Mouse (Mus musculus) liver, adult 2 months (tissue): ENCODE measurements around the gene Sult4a1. TPM values are rescaled to one million over a fixed set of nuclear protein-coding genes. Genes with fewer than 3 reads are reported as not detected.

Experiments used
- DNase-seq: peaks from one replicate; pipeline ENCODE4 v3.0.0-alpha.2; 2011; ENCODE audit warnings: low read depth, low spot score; ENCODE audit errors: extremely low read depth
- H3K27ac ChIP-seq: fragments of 200-500 bp; replicated peaks from 2 replicates; pipeline ENCODE4 v1.5.1; 2012; ENCODE audit warnings: low read depth, mild to moderate bottlenecking, control low read depth, inconsistent platforms, low read length; ENCODE audit not compliant: insufficient read depth
- H3K27me3 ChIP-seq: fragments of 200-500 bp; 2 replicates; pipeline ENCODE4 v1.6.1; 2012; ENCODE audit warnings: mild to moderate bottlenecking, moderate library complexity, low read length, inconsistent platforms; ENCODE audit not compliant: control insufficient read depth, insufficient read depth
- H3K36me3 ChIP-seq: fragments of 200-500 bp; 2 replicates; pipeline ENCODE4 v1.6.1; 2012; ENCODE audit warnings: low read length, inconsistent platforms; ENCODE audit not compliant: control insufficient read depth, insufficient read depth
- H3K4me1 ChIP-seq: fragments of 200-500 bp; 2 replicates; pipeline ENCODE4 v1.6.1; 2011; ENCODE audit warnings: low read length; ENCODE audit not compliant: control insufficient read depth, insufficient read depth
- H3K4me3 ChIP-seq: fragments of 200-500 bp; 2 replicates; pipeline ENCODE4 v1.5.1; 2011; ENCODE audit warnings: low read depth, mild to moderate bottlenecking, control low read depth, low read length, moderate library complexity; ENCODE audit not compliant: insufficient read depth
- H3K79me2 ChIP-seq: fragments of 200-500 bp; 2 replicates; pipeline ENCODE4 v1.6.1; 2012; ENCODE audit warnings: inconsistent platforms, mild to moderate bottlenecking, low read length, moderate library complexity; ENCODE audit not compliant: control insufficient read depth, insufficient read depth
- H3K9ac ChIP-seq: fragments of 200-500 bp; 2 replicates; pipeline ENCODE4 v1.6.1; 2012; ENCODE audit warnings: low read depth, mild to moderate bottlenecking, control low read depth, inconsistent platforms, low read length
- CTCF ChIP-seq: fragments of 200-500 bp; IDR thresholded peaks from 2 replicates; pipeline ENCODE4 v1.5.1; 2011; ENCODE audit warnings: low read depth, low read length, control low read depth
- POLR2A ChIP-seq: fragments of 200-500 bp; IDR thresholded peaks from 2 replicates; pipeline ENCODE4 v1.6.1; 2011; ENCODE audit warnings: low read length, control low read depth; ENCODE audit not compliant: insufficient read depth; ENCODE audit errors: extremely low read depth
- WGBS: fragments of 180-500 bp; shearing (Covaris S2); methylation state at CpG from one replicate; pipeline ENCODE4 v1.1.7; 2018; 5-methylcytosine and 5-hydroxymethylcytosine counted together
- polyA plus RNA-seq: library from polyadenylated mRNA; depleted of rRNA; stranded (reverse); fragments of >200 nt; gene quantifications from 2 replicates; pipeline ENCODE4 v1.2.3, GENCODE M21; 2012
- total RNA-seq: library from RNA; depleted of rRNA; stranded (reverse); fragments of >200 nt; gene quantifications from 2 replicates; pipeline ENCODE4 v1.2.3, GENCODE M21; 2014

Gene Sult4a1
- total and polyA plus RNA-seq, 2 experiments = not detected

- H3K36me3 ChIP-seq = no peaks in the 10 kb centered on the region
- no peak overlapping the region for H3K9ac ChIP-seq
- no peak overlapping the region for H3K4me3 ChIP-seq
- no peak for DNase-seq
- TF ChIP-seq CTCF = peak; percentile 64
- no peak for TF ChIP-seq POLR2A
- H3K27ac ChIP-seq = no peak overlapping the region
- H3K27me3 ChIP-seq = no peaks in the 10 kb centered on the region
- H3K79me2 ChIP-seq = no peaks in the 10 kb centered on the region
- H3K4me1 ChIP-seq = peaks cover 15% of the 10 kb centered on the region
- 84% methylated on average over 5 of the region's 5 CpGs for WGBS
Observed at GRCm38 (mm10) chr15:84135472-84135871, 29.9 kb upstream of the Sult4a1 start.

- no peak overlapping the region for H3K4me3 ChIP-seq
- no peak overlapping the region for H3K9ac ChIP-seq
- no peak overlapping the region for H3K27ac ChIP-seq
- no peaks in the 10 kb centered on the region for H3K79me2 ChIP-seq
- peaks cover 10% of the 10 kb centered on the region; the same call in 1 of the 2 replicates for H3K4me1 ChIP-seq
- 34% methylated on average over 4 of the region's 4 CpGs for WGBS
- no peaks in the 10 kb centered on the region for H3K36me3 ChIP-seq
- TF ChIP-seq CTCF (no peak), POLR2A (no peak)
- DNase-seq = peak; percentile 33
- H3K27me3 ChIP-seq = no peaks in the 10 kb centered on the region
Observed at GRCm38 (mm10) chr15:84133440-84133839, 27.9 kb upstream of the Sult4a1 start.

- Histone ChIP-seq H3K4me1 (peaks cover 10% of the 10 kb centered on the region; the same call in 1 of the 2 replicates), H3K36me3 (no peaks in the 10 kb centered on the region), H3K9ac (no peak overlapping the region), H3K27ac (peak overlapping the region; percentile 10), H3K79me2 (no peaks in the 10 kb centered on the region), H3K27me3 (no peaks in the 10 kb centered on the region), H3K4me3 (no peak overlapping the region)
- 53% methylated on average over 7 of the region's 7 CpGs for WGBS
- no peak for DNase-seq
- TF ChIP-seq POLR2A = no peak
- no peak for TF ChIP-seq CTCF
Observed at GRCm38 (mm10) chr15:84131971-84132370, 26.4 kb upstream of the Sult4a1 start.

GRCm38 (mm10) chr15:84131096-84131786, 25.7 kb upstream of the Sult4a1 start:
- WGBS = 29% methylated on average over 16 of the region's 16 CpGs
- H3K27me3 ChIP-seq = no peaks in the 10 kb centered on the region
- H3K36me3 ChIP-seq = no peaks in the 10 kb centered on the region
- no peak overlapping the region for H3K9ac ChIP-seq
- no peak for TF ChIP-seq CTCF
- TF ChIP-seq POLR2A = no peak
- no peak overlapping the region for H3K4me3 ChIP-seq
- H3K27ac ChIP-seq = peak overlapping the region; percentile 25
- no peaks in the 10 kb centered on the region for H3K79me2 ChIP-seq
- peaks cover 10% of the 10 kb centered on the region; the same call in 1 of the 2 replicates for H3K4me1 ChIP-seq
- peak; percentile 71 for DNase-seq

GRCm38 (mm10) chr15:84126871-84127270, 21.3 kb upstream of the Sult4a1 start:
- Histone ChIP-seq H3K4me1 (peaks cover 6% of the 10 kb centered on the region; the same call in 1 of the 2 replicates), H3K4me3 (no peak overlapping the region), H3K27me3 (no peaks in the 10 kb centered on the region), H3K27ac (no peak overlapping the region), H3K36me3 (no peaks in the 10 kb centered on the region), H3K79me2 (no peaks in the 10 kb centered on the region), H3K9ac (no peak overlapping the region)
- DNase-seq = no peak
- 54% methylated on average over 5 of the region's 5 CpGs for WGBS
- no peak for TF ChIP-seq POLR2A
- 0 out of 2 replicates have a peak, but pooled peaks have one; percentile 11 for TF ChIP-seq CTCF

GRCm38 (mm10) chr15:84126447-84126846, 20.9 kb upstream of the Sult4a1 start:
- TF ChIP-seq POLR2A (no peak), CTCF (no peak)
- Histone ChIP-seq H3K36me3 (no peaks in the 10 kb centered on the region), H3K4me3 (no peak overlapping the region), H3K79me2 (no peaks in the 10 kb centered on the region), H3K27ac (no peak overlapping the region), H3K4me1 (peaks cover 4% of the 10 kb centered on the region; the same call in 1 of the 2 replicates), H3K27me3 (no peaks in the 10 kb centered on the region), H3K9ac (no peak overlapping the region)
- no peak for DNase-seq
- WGBS = 77% methylated on average over 4 of the region's 4 CpGs
